Mouse (Mus musculus) kidney, embryonic 14.5 days (tissue): ENCODE measurements at regions not wholly inside any gene's neighbourhood (a gene's known extent, or its start where the extent isn't known, plus 50 kb on each side); places are given as distances from the start of the nearest gene placed in this dataset.

Experiments
- ATAC-seq: fragments of 200-750 bp; cut with Nextera tagmentation; 2 replicates; pipeline ENCODE4 v1.8.0; 2017; ENCODE audit warnings: moderate number of reproducible peaks, mild to moderate bottlenecking, moderate TSS enrichment, moderate library complexity; ENCODE audit not compliant: low FRiP score, low TSS enrichment
- H3K27ac ChIP-seq: fragments of 300-500 bp; sonication (generic); 2 replicates; pipeline ENCODE4 v1.5.1; 2014; ENCODE audit warnings: low read depth, mild to moderate bottlenecking, low read length, moderate library complexity, mixed read lengths
- H3K27me3 ChIP-seq: fragments of 300-500 bp; sonication (generic); 2 replicates; pipeline ENCODE4 v1.6.1; 2014; ENCODE audit warnings: mild to moderate bottlenecking, low read length; ENCODE audit not compliant: control insufficient read depth, insufficient read depth
- H3K36me3 ChIP-seq: fragments of 300-500 bp; sonication (generic); 2 replicates; pipeline ENCODE4 v1.6.1; 2014; ENCODE audit warnings: low read length, mixed read lengths; ENCODE audit not compliant: control insufficient read depth, insufficient read depth
- H3K4me1 ChIP-seq: fragments of 300-500 bp; sonication (generic); 2 replicates; pipeline ENCODE4 v1.6.1; 2014; ENCODE audit warnings: low read length, mixed read lengths; ENCODE audit not compliant: control insufficient read depth, insufficient read depth
- H3K4me2 ChIP-seq: fragments of 300-500 bp; sonication (generic); replicated peaks from 2 replicates; pipeline ENCODE4 v1.6.1; 2014; ENCODE audit warnings: low read depth, mild to moderate bottlenecking, low read length
- H3K4me3 ChIP-seq: fragments of 300-500 bp; sonication (generic); 2 replicates; pipeline ENCODE4 v1.5.1; 2014; ENCODE audit warnings: mild to moderate bottlenecking, low read length
- H3K9ac ChIP-seq: fragments of 300-500 bp; sonication (generic); 2 replicates; pipeline ENCODE4 v1.6.1; 2014; ENCODE audit warnings: low read depth, mild to moderate bottlenecking, low read length, moderate library complexity
- H3K9me3 ChIP-seq: fragments of 300-500 bp; sonication (generic); 2 replicates; pipeline ENCODE4 v1.6.1; 2016; ENCODE audit warnings: low read length; ENCODE audit not compliant: control insufficient read depth
- WGBS: fragments of 180-500 bp; shearing (Covaris S2); extraction: QIAGEN DNeasy Blood & Tissue Kit; methylation state at CpG from one replicate; pipeline ENCODE4 v1.1.7; 2014; 5-methylcytosine and 5-hydroxymethylcytosine counted together

- Histone ChIP-seq H3K9ac (no peak overlapping the region), H3K4me1 (no peaks in the 10 kb centered on the region), H3K27me3 (no peaks in the 10 kb centered on the region), H3K36me3 (no peaks in the 10 kb centered on the region), H3K4me2 (no peak overlapping the region), H3K9me3 (no peaks in the 10 kb centered on the region), H3K27ac (no peak overlapping the region), H3K4me3 (no peak overlapping the region)
- no peak for ATAC-seq
These were observed 136.5 kb upstream of the Asb5 start for GRCm38 (mm10) chr8:54392866-54393265.

DNA sequence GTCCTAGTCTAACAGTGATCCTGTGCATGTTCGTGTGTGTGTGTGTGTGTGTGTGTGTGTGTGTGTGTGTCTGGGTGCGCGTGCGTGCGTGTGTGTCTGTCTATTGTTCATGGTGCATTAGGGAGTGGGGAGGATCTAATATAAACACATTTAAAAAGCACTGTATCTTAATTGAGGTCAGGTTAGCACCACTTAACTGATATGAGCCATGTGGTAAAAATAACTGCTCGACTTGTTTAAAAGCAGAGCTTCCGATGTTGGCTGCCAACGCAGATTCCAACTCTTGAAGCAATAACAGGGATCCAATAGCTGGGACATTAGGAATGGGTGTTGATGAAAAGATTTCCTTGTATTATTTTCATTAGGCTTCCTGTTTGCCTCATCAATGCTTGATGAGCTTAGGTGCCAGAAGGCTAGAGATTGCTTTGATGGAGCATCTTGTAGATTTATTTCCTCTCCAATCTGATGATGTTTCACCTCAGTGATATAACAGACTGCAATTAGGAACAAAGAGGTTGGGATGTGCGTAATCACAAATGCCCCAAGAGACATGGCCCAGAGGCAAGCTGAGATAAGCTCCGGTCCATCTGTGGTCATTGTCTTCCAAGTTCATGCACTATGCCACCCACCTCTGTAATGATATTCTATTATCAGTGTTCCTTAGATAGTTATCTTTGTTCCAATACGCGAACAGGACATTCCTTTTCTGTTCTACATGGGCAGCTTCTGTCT is 135.7 kb upstream of the Asb5 start:
- H3K36me3 ChIP-seq: no peaks in the 10 kb centered on the region

DNA sequence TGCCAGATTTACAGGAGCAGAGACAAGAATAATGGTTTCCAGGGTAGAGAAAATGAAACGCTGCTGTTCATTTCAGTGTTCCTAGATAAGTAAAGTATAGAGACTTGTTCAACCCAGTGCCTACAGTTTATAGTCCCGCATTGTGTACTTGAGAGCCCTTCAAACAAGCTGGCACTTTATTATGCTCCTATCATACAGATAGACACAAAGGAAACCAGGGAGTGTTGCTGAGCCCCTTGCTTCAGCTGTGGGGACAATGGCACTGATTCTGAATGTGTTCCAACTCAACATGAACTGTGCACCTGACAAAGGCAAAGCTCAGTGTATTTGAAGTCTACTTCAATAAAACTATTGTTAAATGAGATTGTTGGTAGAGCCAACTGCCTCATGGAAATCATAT is 123.7 kb upstream of the Asb5 start:
- Histone ChIP-seq H3K36me3 (no peaks in the 10 kb centered on the region), H3K4me2 (no peak overlapping the region), H3K27ac (no peak overlapping the region), H3K4me3 (no peak overlapping the region), H3K9me3 (no peaks in the 10 kb centered on the region), H3K4me1 (no peaks in the 10 kb centered on the region), H3K9ac (no peak overlapping the region), H3K27me3 (no peaks in the 10 kb centered on the region)
- ATAC-seq: no peak
- WGBS: 78% methylated on average over 2 of the region's 2 CpGs

More for the DNA sequence above, 135.7 kb upstream of the Asb5 start:
- Histone ChIP-seq H3K4me3 (no peak overlapping the region), H3K9ac (no peak overlapping the region), H3K27me3 (no peaks in the 10 kb centered on the region), H3K4me2 (no peak overlapping the region), H3K9me3 (no peaks in the 10 kb centered on the region), H3K4me1 (no peaks in the 10 kb centered on the region), H3K27ac (no peak overlapping the region)
- 36% methylated on average over 12 of the region's 12 CpGs for WGBS
- ATAC-seq: 0 out of 2 replicates have a peak, but pooled peaks have one; percentile 57

GRCm38 (mm10) chr8:54414092-54414799 is 115.1 kb upstream of the Asb5 start:
- WGBS: 66% methylated on average over 4 of the region's 4 CpGs
- no peak overlapping the region for H3K4me3 ChIP-seq
- no peaks in the 10 kb centered on the region for H3K27me3 ChIP-seq
- H3K27ac ChIP-seq: no peak overlapping the region
- no peaks in the 10 kb centered on the region for H3K36me3 ChIP-seq
- no peak overlapping the region for H3K9ac ChIP-seq
- no peaks in the 10 kb centered on the region for H3K9me3 ChIP-seq
- H3K4me2 ChIP-seq: no peak overlapping the region
- no peak for ATAC-seq
- no peaks in the 10 kb centered on the region for H3K4me1 ChIP-seq

GRCm38 (mm10) chr8:54416691-54417090 is 112.7 kb upstream of the Asb5 start:
- WGBS: 89% methylated on average over 2 of the region's 2 CpGs
- Histone ChIP-seq H3K36me3 (no peaks in the 10 kb centered on the region), H3K9me3 (no peaks in the 10 kb centered on the region), H3K4me3 (no peak overlapping the region), H3K4me2 (no peak overlapping the region), H3K9ac (no peak overlapping the region), H3K4me1 (no peaks in the 10 kb centered on the region), H3K27me3 (no peaks in the 10 kb centered on the region), H3K27ac (no peak overlapping the region)
- no peak for ATAC-seq

DNA sequence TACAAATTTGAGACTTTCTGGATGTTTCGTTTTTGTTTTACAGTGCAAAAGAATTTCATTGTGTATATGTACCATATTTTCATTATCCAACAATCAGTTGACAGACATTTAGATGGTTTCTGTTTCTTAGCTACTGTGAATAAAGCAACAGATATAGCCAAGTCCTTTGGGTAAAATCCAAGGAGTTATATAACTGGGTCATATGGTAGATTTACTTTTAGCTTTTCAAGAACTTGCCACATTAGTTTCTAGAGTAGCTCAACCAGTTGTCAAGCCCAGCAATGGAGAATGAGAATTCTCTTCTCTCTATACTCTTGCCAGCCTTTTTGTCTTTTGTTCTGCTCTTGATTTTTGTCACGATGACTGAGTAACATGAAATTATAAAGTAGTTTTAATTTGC is 111.3 kb upstream of the Asb5 start:
- no peak overlapping the region for H3K4me3 ChIP-seq
- no peaks in the 10 kb centered on the region for H3K36me3 ChIP-seq
- no peaks in the 10 kb centered on the region for H3K27me3 ChIP-seq
- H3K27ac ChIP-seq: no peak overlapping the region
- H3K9ac ChIP-seq: no peak overlapping the region
- 88% methylated on average over 2 of the region's 2 CpGs for WGBS
- no peaks in the 10 kb centered on the region for H3K4me1 ChIP-seq
- ATAC-seq: no peak
- no peak overlapping the region for H3K4me2 ChIP-seq
- no peaks in the 10 kb centered on the region for H3K9me3 ChIP-seq

DNA sequence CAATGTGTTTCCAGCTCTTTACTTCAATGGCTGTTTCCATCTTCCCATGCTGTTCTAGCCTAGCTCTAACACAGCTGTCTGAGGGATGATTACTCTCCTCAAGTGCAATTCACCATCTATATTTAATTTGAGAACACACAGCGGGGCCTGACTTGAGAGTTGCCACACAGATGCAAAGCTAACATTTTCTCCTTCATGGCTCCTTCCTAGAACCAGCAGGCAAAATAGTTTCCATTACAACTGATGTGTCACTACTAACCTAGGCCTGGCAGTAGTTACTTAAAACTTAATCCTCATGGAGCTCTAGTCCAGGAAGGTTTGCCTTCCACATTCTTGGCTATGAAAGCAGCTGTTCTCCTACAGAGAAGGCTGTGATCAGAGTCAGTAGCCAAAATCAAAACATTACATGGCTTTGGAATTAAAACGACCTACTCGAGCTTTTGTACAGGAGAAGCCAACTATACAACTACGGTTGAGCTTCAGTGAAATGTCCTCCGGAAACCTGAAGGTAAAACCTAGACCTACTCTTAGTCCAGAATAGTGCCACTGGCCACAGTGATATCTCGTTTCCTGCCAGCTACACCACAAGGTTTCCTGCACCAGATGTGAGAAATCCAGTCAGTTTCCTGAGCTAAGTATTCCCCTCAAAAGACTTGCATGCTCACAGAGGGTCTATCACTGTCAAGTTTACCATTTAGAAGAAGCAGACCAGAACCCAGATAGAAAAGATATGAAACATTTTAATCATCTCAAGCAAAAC is 108.9 kb upstream of the Asb5 start:
- 85% methylated on average over 6 of the region's 6 CpGs for WGBS
- H3K36me3 ChIP-seq: no peaks in the 10 kb centered on the region

GRCm38 (mm10) chr8:54425039-54425438 is 104.3 kb upstream of the Asb5 start:
- ATAC-seq: no peak
- no peak overlapping the region for H3K9ac ChIP-seq
- 90% methylated on average over 3 of the region's 3 CpGs for WGBS

More for the DNA sequence above, 108.9 kb upstream of the Asb5 start:
- Histone ChIP-seq H3K4me3 (no peak overlapping the region), H3K4me2 (no peak overlapping the region), H3K4me1 (no peaks in the 10 kb centered on the region), H3K27ac (no peak overlapping the region), H3K27me3 (no peaks in the 10 kb centered on the region), H3K9me3 (no peaks in the 10 kb centered on the region), H3K9ac (no peak overlapping the region)
- no peak for ATAC-seq

GRCm38 (mm10) chr8:54435694-54436093 is 93.7 kb upstream of the Asb5 start:
- Histone ChIP-seq H3K9ac (no peak overlapping the region), H3K36me3 (no peaks in the 10 kb centered on the region), H3K4me2 (no peak overlapping the region), H3K4me3 (no peak overlapping the region), H3K27ac (no peak overlapping the region), H3K27me3 (no peaks in the 10 kb centered on the region), H3K9me3 (no peaks in the 10 kb centered on the region), H3K4me1 (no peaks in the 10 kb centered on the region)
- 89% methylated on average over 5 of the region's 5 CpGs for WGBS
- no peak for ATAC-seq

More at GRCm38 (mm10) chr8:54425039-54425438, 104.3 kb upstream of the Asb5 start:
- Histone ChIP-seq H3K4me1 (no peaks in the 10 kb centered on the region), H3K4me2 (no peak overlapping the region), H3K9me3 (no peaks in the 10 kb centered on the region), H3K27me3 (no peaks in the 10 kb centered on the region), H3K27ac (no peak overlapping the region), H3K4me3 (no peak overlapping the region), H3K36me3 (no peaks in the 10 kb centered on the region)
